Mouse (Mus musculus) c-Kit-positive CD71-negative TER-119-negative erythroid progenitor cells, embryonic 14.5 days (primary cell): ENCODE results near the gene Dglucy.
"Not testable (repeated sequence)": the region's sequence is repeated elsewhere in the genome, so short reads cannot be mapped to it uniquely, and the experiment has no call there.

Experiments
- DNase-seq: peaks from one replicate; pipeline ENCODE4 v3.0.0-alpha.2; 2013; ENCODE audit warnings: low read depth

Dglucy gene

DNA sequence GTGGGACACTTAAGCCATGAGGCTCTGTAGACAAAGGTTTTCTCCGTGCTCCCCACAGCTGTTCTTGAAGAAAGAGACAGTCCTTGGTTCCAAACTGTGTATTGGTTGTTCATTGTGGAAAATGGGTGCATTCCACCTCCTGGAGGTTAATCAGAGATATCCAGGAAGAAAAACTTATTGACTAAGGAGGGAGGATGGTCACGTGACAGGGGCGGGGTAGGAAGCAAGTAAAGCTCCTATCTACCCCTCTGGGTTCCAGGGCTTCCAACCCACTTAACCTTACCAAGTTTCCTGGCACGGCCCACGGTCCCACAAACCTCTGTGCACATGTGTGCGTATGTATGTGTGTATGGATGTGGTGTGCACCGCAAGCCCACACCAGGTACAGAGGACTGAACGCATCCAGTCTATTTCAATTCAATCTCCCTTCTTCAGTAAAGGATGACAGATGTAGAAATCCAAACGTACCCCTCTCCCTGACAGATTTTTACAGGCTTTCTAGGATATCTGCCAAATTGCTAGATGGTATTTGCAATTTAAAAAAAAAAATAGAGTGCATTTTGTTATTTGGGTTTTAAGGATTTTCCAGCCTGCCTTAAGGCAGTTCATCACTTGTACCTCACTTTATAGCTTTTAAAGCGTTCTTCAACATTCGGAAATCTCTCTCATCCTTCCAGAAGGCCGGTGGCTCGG, 2.7 kb downstream of the Dglucy start:
- no peak for DNase-seq

DNA sequence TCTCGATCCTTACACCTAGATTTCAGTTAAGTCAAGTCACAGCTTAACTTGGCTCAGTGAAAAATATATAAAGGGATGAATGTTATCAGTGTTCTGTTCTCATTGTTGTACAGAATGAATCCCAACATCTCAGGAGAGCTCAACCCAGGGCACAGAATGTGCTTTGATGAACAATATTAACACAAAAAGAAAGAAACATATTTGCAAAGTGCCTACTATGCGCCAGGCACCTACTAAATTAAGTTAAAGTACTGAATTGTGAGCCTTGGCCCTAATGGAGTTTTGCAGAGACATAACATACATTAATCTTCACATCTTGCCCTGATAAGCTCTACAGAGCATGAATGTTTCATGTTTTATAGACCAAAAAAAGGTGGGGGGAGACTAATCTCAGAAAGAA, 5.3 kb downstream of the Dglucy start:
- no peak for DNase-seq

DNA sequence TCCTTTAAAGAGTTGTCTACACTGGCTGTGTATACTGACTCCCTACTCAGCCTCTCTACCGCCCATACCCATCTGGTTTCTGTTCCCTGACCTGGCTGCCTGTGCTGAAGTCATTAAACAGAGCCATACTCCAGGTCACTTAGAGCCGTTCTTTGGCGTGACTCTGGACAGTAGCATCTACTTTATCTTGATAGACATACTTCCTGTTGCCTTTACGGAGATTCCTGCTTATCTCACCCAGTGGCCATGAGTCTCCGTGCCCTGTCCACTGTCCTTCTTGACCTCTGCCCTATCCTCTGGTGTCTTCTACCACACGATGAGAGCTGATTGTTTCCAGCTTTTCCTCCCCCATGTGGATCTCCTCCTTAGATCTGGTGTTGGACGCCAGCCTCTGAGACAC, 6.5 kb downstream of the Dglucy start:
- DNase-seq, result no peak

DNA sequence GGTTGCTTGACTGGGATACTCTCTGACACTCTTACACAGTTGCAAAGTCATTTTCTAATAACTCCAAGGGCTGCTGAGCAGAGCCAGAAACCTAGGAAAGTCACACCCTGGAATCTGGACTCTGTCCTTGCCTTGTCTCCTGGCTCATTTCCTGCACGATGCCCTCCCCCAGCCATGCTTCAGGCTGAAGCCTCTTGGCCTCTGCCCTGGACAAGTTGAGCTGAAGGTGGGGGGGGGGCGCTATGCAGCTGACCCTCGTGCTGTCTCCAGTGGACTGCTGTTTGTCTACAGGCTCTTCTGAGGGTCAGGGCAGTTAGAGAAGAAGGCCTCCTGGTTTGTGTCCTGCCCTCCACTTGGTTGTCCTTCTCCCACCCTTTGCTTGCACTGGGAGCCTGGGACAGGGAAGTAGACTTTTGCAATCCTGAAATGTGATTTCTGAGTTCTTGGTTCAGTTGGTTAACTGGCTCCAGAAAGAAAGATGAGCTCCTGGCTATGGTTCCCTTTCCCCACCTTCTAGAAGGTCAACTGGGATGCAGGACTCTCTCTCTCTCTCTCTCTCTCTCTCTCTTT, 11.2 kb downstream of the Dglucy start:
- no peak for DNase-seq

DNA sequence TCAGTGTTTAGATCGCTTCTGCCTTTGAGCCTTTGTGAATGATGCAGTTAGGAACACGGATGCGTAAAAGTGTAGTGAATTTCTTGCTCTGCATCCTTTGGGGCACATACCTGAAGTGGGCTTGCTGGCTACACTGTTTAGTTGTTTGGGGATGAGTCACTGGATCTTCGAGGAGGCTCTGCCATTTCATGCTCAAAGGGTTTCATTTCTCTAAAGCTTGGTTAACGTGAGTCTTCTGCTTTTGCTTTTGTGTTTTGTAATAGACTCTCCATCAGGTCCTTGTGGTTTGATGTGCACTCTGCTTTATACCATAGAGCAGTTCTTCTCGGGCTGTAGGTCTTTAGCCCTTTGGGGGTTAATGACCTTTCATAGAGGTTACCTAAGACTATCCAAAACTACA, 12.6 kb downstream of the Dglucy start:
- no peak for DNase-seq

DNA sequence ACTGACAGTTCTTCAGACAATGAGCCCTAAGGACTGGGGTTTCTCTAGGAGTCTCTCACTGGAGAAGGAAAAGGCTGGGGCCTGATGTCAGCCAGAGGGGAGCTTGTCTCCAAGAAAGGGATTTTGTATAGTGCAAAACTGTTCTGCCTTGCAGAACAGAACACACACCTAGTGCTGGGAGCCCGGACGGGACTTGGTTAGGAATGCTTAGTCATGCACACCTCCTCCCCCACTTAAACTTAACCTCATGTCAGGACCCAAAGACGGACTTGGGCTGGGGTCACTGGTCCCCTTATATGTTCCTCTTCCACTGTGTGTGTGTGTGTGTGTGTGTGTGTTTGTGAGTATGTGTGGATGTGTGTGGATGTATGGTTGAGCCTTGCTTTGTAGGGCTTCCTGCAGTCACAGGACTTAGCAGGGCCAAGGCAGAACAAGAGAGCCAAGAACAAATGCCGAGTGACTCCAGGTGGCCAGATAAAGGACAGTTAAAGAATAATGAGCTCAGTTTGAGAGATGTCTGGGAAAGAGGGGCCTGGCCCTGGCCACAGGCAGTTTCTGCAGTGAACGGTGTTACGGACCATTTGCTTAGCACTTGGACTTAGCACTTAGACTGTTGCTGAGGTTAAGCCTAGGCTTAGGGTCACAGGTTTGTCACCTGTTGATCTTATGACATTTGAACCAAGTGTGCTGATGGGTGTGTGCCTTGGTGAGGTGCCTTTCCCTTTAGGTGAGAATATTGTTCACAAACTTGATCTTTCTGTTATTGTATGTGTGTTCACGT, 15.8 kb downstream of the Dglucy start:
- no peak for DNase-seq

DNA sequence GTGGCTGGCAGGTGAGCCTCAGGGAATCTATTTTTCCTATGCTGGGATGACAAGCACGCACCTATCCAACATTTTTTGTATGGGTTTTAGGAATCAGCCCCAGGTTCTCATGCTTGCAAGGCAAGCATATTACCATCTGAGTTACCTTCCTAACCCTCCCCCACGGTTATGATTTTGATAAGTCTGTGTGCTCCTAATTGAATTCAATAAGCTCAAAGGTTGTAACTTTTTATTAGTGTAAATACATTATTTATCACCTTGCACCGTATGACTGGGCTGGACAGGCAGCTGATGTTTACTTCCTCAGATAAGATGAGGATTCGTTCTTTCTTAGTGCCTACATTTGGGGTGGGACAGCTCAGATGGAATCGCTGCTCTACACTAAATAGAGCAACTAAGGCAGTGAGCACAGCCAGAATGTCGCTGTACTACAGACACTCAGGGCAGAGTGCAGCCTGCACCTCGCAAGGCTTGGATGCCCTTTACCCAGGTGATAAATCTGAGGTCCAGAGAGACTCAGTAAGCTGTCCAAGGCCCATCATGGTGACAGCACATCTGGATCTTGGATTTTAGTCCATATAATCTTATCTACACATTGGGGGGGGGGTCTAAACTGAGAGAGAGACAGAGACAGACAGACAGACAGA, 16.7 kb downstream of the Dglucy start:
- DNase-seq, result no peak

DNA sequence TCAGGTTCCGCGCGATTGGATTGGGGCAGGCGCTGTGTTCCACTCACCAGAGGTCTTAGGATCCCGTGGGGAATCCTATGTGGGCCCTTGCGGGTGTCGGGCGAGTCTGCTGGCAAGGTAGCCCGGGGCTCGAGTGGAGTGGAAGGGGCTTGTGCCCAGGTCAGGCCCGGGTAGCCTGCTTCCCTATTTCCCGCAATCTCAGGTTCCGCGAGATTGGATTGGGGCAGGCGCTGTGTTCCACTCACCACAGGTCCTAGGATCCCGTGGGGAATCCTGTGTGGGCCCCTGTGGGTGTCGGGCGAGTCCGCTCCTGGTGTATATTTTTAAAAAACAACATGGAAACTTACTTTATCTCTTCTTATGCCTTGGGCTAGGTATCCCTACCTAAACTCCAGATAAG, 24.5 kb downstream of the Dglucy start:
- not testable (repeated sequence) for DNase-seq

DNA sequence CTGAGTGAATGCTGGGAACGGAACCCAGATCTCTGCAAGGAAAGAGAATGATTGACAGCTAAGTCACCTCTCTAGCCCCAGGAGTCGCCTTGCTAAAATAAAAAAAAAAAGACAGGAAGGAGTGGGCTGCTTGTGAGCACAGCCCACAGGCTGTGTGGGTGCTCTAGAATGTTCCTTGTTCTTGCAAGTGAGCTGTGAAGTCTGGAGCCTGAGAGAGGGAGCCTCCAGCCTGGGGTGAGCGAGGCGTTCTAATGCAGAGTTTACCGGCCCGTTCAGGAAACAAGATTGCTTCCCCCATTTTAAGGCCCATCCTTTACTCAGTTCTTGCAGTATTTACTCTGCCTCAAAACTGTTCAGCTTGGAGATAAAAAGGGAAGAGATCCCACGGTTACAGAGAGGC, 28.4 kb downstream of the Dglucy start:
- DNase-seq, result no peak

DNA sequence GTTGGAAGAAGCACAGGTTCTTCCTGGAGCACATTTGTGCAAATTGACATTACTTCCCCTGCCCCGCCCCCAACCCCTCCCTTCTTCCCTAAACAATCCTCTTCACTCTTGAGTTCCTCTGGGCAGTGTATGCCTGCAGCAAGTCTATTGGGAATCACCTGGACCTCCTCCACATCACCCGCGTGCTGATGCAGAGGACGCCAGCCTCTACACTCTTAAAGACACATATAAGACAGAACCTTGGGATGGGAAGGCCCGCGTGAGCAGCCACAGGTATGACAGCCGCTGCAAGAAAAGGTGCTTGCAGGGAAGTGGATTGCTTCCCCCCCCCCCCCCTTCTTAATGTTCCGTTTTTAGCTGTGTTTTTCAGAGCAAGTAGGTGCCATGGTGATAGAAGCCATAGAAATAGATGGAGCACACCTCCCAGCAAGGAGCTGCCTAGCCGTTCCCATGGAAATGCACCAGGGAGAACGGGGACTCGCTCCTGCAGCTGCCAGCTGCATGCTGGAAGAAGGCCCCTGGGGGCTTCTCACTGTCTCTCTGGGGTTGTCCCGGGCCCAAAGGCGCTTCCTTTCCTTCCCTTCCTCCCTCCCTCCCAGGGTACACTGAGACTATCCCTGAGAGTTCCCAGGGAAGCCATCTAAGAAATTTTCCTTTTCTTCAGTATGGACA, 29.9 kb downstream of the Dglucy start:
- DNase-seq, result no peak

DNA sequence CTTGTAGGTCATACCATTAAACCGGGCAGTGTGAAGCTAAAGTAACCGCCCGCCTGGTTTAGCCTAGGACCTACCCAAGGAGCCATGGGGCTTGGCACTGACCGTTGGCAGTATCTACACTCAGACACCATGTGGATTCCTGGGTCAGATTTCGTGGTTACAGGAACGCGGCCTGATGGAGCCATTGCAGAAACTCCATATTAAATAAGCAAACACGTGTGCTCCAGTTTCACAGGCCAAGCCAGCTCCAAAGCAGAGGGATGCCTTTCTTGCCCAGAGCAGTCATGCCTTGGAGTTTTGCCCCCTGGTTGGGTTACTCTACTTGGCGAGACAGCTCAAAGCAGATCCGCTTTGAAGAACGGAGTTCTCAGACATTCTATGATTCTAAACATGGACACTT, 31.7 kb downstream of the Dglucy start:
- DNase-seq, result no peak

DNA sequence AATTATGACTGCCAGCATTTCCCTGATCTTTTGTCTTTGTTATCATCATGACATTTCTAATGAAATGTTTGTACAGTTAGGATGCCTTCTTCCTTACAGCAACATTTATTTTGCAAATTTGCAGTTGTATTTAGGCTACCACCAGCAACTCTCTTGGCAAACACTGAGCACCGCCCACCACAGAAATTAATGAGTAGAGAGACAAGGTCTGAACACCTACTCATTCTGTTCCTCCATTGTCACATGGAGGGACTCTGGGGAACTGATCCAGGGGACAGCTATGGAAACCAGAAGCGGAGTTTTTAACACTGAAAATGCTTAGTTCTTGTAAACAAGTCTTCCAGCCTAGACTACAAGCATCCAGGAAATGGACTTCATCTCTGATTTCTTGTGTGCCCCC, 35.0 kb downstream of the Dglucy start:
- DNase-seq, result no peak

DNA sequence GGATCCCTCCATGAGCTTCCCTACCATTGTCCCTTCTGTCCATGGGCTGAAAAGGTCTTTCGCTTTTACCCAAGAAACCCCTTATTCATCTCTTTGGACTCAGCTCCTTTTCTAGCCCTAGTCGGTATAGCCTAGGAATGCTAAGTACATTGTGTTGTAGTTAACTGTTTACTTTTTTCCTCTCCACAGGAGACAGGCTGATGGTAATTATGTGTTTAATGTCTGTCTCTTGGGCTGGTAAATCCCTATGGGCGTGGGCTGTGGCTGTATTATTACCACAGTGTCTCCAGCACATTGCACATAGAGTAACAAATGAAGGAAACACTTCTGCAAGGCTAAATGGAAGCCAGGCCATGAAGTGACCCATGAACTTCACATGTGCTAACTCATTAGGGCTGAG, 35.8 kb downstream of the Dglucy start:
- no peak for DNase-seq

DNA sequence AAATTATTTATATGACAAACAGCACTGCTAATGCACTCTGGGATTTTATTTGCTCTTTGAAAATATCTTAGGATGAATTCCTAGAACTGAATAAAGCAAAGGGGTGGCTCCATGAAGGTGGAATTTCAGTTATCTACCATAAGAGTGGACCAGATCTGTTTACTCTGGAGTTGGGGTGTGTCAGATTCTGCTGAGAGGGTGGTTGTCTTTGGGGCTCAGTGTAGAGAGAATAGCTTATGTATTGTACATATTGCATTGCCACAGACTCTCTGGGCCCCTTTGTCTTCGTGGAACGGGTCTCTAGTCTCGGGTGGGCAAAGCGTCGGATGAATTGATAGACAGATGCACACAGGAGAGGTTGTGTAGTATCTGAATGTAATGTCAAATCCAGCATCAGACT, 38.0 kb downstream of the Dglucy start:
- DNase-seq, result no peak

DNA sequence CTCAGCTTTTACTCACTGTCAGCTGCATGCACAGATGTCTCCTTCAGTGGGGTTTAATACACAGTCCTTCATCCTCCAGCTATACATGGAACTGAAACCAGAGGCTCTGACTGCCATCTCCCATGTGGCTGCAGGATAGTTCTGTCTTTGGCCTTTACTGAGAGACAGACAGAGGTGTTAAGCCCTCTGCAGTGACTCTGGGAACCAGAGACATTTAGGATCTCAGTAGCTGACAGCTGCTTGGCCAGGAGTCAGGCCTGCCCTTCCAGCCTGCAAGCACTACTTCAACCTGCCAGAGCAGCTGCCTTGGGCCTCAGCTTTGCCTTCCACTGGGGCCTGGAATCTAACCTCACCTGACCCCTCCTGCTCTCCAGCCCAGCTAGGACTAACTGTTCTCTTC, 41.1 kb downstream of the Dglucy start:
- no peak for DNase-seq

DNA sequence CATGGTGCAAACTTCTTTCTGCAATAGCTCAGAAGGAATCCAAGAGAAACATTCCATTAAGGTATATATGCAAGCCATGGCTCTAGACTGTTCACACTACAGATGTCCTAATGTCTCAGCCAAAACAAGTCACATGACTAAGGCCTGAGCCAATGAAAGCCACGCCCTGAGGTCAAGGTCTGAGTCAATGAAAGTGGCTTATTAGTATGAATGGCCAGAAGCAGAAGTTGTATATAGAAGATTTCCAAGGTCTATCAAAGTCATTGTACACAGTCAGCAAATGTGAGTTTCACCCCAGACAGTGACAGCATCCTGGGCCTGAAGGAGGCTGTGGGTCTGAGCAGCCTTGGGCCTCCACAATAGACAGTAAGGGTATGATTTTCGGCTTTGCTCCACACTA, 52.2 kb downstream of the Dglucy start:
- no peak for DNase-seq

DNA sequence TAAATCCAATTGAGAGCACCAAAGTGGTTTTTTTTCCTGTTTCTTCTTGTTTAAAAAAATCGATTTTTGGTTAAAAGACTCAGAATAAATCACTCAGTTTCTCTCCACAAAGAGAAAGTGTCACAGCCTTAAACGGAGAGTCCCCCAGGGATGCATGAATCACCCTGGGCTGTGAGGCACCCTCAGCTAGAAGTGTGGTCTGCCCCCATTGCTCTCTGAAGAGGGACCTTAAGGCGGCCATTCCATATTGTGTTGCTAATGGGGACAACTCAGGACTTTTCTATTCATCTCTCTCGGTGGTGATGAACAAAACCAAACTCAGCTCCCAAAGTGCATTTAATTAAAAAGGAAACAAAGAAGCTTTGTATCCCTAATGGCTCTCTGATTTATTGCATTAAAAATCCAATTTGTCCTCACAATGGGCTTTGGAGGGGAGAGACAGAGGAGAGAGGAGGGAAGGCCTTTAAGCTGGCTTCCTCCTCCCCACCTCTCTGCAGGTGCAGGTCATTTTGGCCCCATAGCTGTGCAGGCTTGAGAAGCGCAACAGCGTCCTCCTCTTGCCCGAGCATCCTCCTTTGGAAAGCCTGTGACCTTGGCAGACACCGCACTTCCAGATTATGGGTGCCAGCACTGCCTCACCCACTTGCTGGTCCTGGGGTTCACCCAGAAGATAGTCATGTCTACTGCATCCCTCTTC, 52.9 kb downstream of the Dglucy start:
- DNase-seq, result no peak

DNA sequence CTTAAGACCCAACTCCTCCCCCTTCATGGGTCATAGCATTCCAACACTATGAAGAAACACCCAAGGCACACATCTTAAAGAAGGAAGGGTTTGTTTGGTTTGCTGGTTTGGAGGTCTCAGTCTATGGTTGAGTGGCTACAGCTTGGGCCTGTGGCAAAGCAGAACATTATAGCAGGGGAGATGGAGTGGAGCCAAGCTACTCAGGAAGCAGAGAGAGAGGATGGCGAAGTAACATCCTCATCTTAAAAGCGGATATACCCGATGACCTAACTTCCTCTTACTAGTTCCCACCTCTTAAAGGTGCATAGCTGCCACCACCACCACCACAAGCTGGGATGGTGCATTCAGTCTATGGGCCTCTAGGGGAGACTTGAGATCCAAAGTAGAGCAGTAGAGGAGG, 58.4 kb downstream of the Dglucy start:
- no peak for DNase-seq

DNA sequence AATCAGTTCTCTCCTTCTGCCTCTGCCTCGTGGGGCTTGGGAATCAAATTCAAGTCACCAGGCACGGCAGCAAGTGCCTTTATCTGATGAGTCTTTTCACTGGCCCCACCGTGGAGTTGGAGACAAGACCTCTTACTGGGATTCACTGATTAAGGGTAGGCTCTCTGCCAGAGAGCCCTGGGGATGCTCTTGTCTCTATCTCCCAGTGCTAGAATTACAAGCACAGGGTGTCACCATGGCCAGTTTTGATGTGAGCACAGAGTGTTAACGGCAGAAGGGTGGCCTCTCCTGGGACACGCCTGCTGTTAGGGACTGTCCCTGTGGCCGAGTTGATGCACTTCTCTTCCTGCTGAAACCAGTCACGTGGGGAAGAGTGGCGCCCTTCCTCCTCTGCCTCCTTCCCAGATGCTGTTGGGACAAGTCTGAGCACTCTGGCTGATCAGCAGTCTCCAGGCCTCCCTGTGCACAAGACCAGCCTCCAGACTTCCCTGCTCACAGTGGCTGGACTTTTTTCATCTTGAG, 60.3 kb downstream of the Dglucy start:
- DNase-seq, result no peak

DNA sequence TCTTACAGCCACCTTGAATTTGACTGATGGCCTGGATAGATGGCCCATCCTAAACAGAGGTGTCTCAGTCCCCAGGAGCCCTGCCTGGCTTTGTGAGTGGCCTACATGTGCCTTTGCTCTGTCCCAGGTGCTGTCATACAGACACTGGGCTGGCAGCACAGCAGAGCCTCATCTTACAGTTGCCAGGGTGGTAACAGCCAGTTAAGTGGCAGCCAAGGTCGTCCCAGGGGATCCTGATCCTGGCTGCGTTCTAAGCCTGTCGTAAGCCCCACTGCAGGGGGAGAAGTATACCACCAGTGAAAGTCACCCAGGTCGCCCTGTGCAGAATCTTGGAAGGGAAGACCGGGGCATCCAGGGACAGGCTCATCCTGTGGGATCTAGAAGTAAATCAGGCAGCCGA, 61.1 kb downstream of the Dglucy start:
- DNase-seq, result no peak

DNA sequence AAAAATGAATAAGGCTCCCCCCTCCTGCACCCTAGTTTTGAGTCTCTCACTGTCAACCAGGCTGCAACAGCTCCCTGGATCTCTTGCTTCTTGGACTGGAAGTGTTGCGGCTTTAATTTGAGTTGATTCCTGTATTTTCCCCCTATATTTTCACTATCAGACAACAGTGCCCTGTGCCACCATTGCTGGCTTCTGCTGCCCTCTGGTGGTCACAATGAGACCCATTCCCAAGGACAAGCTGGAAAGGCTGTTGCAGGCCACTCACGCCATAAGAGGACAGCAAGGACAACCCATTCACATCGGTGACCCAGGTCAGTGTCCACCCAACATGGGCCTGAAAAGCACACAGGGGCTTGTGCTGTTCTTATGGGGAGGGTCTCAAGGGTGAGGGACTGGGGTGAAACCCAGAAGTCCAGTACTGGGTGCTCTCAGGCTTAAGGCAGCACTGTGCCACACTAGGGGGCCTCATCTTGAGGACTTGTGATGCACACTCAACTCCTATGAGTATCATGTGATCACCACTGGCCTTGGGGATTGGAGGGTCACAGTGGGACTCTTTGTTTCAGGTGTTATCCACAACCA, 62.4 kb downstream of the Dglucy start:
- DNase-seq, result peak; percentile 74
